Mouse (Mus musculus) limb, embryonic 10.5 days (tissue): ENCODE measurements around the gene Mif. TPM values are rescaled to one million over a fixed set of nuclear protein-coding genes. Genes with fewer than 3 reads are reported as not detected.

Experiments used
- DNase-seq: peaks from one replicate; pipeline ENCODE4 v3.0.0-alpha.2; 2017; ENCODE audit warnings: low spot score
- H3K27ac ChIP-seq: fragments of 300-500 bp; sonication (generic); 2 replicates; pipeline ENCODE4 v1.5.1; 2016; ENCODE audit warnings: mild to moderate bottlenecking
- H3K27me3 ChIP-seq: fragments of 300-500 bp; sonication (generic); 2 replicates; pipeline ENCODE4 v1.6.1; 2016; ENCODE audit warnings: low read depth, mild to moderate bottlenecking; ENCODE audit not compliant: poor library complexity, severe bottlenecking
- H3K36me3 ChIP-seq: fragments of 300-500 bp; sonication (generic); 2 replicates; pipeline ENCODE4 v1.6.1; 2016; ENCODE audit warnings: mild to moderate bottlenecking, moderate library complexity
- H3K4me1 ChIP-seq: fragments of 300-500 bp; sonication (generic); 2 replicates; pipeline ENCODE4 v1.6.1; 2016
- H3K4me3 ChIP-seq: fragments of 300-500 bp; sonication (generic); 2 replicates; pipeline ENCODE4 v1.5.1; 2016; ENCODE audit warnings: mild to moderate bottlenecking, moderate library complexity
- H3K9me3 ChIP-seq: fragments of 300-500 bp; sonication (generic); replicated peaks from 2 replicates; pipeline ENCODE4 v1.6.1; 2016; ENCODE audit warnings: mild to moderate bottlenecking
- WGBS: fragments of 180-500 bp; shearing (Covaris S2); methylation state at CpG from one replicate; pipeline ENCODE4 v1.1.7; 2016; 5-methylcytosine and 5-hydroxymethylcytosine counted together
- polyA plus RNA-seq: library from polyadenylated mRNA; unstranded; fragments of >200 nt; fragmentation: Nextera tagmentation; extraction: Ambion mirVana; gene quantifications from 2 replicates; pipeline ENCODE4 v1.2.1, GENCODE M21; 2016

The Mif gene
- polyA plus RNA-seq, 1 experiment from 2014 or later = 3,225 TPM

DNA sequence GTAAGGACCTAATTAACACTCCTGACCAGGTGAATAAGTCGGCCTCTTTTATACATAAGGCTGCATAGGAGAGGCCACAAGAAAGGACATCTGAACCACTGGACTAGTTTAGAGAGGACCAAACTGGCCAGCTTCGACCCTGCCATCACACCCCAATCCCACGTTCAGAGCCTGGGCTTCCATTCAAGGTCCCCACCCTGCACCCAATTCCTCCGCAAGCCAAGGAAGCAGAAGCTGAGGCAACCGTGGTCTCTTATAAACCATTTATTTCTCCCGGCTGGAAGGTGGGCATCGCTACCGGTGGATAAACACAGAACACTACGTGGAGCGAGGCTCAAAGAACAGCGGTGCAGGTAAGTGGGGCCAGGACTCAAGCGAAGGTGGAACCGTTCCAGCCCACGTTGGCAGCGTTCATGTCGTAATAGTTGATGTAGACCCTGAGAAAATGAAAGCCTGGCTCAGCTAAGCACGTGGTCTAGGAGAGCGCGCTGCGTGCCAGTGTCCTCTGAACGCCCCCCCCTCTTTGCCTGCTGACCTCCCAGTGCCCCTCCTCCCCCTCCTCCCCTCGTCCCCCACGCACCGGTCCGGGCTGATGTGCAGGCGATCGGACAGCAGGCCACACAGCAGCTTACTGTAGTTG is 813 bp downstream of the Mif start:
- Histone ChIP-seq H3K9me3 (no peaks in the 10 kb centered on the region), H3K27ac (peak overlapping the region; percentile 99), H3K4me1 (peaks cover 25% of the 10 kb centered on the region), H3K4me3 (peak overlapping the region; percentile 87), H3K36me3 (peaks cover 32% of the 10 kb centered on the region), H3K27me3 (no peaks in the 10 kb centered on the region)
- peak; percentile 83 for DNase-seq
- 1% methylated on average over 27 of the region's 27 CpGs for WGBS

DNA sequence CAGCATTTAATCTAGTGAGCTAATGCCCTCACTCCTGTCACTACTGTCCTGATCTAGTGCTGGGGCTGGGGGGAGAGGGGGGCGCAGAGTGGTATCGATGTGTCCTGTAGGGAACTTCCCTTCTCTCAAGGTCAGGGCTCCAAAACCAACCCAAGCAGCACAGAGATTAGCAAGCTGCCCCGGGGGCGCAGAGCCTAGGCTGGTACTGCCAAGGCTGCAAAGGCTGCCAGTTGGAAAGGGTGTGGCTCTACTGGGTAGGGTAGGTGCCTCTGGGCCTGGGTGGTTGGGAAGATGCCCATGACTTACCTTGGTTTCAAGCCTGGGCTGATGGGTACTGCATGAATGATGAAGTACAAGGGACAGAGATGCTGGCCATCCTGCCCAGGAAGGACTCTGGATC is 2.4 kb downstream of the Mif start:
- 95% methylated on average over 4 of the region's 4 CpGs for WGBS
- 0 out of 2 replicates have a peak overlapping the region, but pooled peaks have one; percentile 87 for H3K4me3 ChIP-seq
- no peaks in the 10 kb centered on the region for H3K27me3 ChIP-seq
- H3K9me3 ChIP-seq = no peaks in the 10 kb centered on the region
- peaks cover 32% of the 10 kb centered on the region for H3K36me3 ChIP-seq
- H3K27ac ChIP-seq = no peak overlapping the region
- no peak for DNase-seq
- peaks cover 25% of the 10 kb centered on the region for H3K4me1 ChIP-seq

GRCm38 (mm10) chr10:75856976-75857375 is 3.1 kb downstream of the Mif start:
- no peak for DNase-seq
- Histone ChIP-seq H3K9me3 (no peaks in the 10 kb centered on the region), H3K27me3 (no peaks in the 10 kb centered on the region), H3K36me3 (peaks cover 32% of the 10 kb centered on the region), H3K4me1 (peaks cover 26% of the 10 kb centered on the region), H3K27ac (no peak overlapping the region), H3K4me3 (no peak overlapping the region)
- 80% methylated on average over 3 of the region's 3 CpGs for WGBS

- no peak for DNase-seq
- H3K36me3 ChIP-seq = peaks cover 32% of the 10 kb centered on the region
- no peak overlapping the region for H3K4me3 ChIP-seq
- H3K4me1 ChIP-seq = peaks cover 32% of the 10 kb centered on the region
- H3K27me3 ChIP-seq = no peaks in the 10 kb centered on the region
- no peaks in the 10 kb centered on the region for H3K9me3 ChIP-seq
- WGBS = 81% methylated on average over 11 of the region's 11 CpGs
- H3K27ac ChIP-seq = no peak overlapping the region
These were observed 3.7 kb downstream of the Mif start for GRCm38 (mm10) chr10:75856155-75856907.

GRCm38 (mm10) chr10:75855416-75855981 is 4.5 kb downstream of the Mif start:
- Histone ChIP-seq H3K27ac (no peak overlapping the region), H3K4me1 (peaks cover 31% of the 10 kb centered on the region), H3K36me3 (peaks cover 32% of the 10 kb centered on the region), H3K4me3 (no peak overlapping the region), H3K27me3 (0 out of 2 replicates have a peak, but pooled peaks cover 5% of the 10 kb centered on the region), H3K9me3 (no peaks in the 10 kb centered on the region)
- 89% methylated on average over 15 of the region's 15 CpGs for WGBS
- no peak for DNase-seq

DNA sequence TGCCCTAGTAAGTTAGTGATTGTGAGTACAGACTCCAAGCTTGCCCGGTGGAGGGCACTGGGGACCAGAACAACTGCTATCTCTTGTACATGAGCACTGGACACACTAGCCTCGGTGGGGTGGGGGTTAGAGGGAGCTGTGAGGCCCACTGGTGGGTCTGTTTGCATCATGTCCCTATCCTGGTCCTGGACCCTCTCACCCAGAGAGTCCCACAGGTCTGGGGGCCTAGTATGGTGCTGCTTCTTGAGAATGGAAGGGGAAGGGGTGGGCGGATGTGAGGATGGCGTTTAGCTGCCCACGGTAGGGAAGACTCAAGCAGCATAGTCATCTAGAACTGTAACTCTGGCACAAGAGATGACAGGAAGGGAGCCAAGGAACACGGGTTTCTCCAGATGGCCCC is 5.2 kb downstream of the Mif start:
- Histone ChIP-seq H3K4me3 (no peak overlapping the region), H3K36me3 (peaks cover 32% of the 10 kb centered on the region), H3K27ac (no peak overlapping the region), H3K9me3 (no peaks in the 10 kb centered on the region), H3K4me1 (peaks cover 27% of the 10 kb centered on the region), H3K27me3 (0 out of 2 replicates have a peak, but pooled peaks cover 5% of the 10 kb centered on the region)
- DNase-seq = no peak
- 91% methylated on average over 6 of the region's 6 CpGs for WGBS

DNA sequence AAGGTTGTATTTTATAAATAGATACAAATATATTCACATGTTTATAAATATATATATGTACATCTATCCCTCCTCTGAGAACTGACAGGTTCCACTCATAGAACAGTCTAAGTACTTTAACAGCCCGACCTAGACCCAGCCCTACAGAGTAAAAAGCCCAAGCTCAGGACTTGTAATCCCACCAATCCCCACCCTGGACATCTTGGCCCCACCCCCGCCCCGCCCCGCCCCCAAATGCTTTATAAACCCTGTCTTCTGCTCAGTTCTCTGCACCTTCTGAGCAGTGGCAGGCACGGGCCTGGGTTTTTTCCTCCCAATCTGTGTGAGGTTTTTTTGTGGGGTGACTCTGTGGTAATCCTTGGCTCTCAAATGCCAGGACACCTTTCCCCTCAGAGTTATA is 5.9 kb downstream of the Mif start:
- H3K27me3 ChIP-seq = 0 out of 2 replicates have a peak, but pooled peaks cover 5% of the 10 kb centered on the region
- DNase-seq = no peak
- H3K4me1 ChIP-seq = peaks cover 26% of the 10 kb centered on the region
- H3K9me3 ChIP-seq = no peaks in the 10 kb centered on the region
- WGBS = 57% methylated on average over 5 of the region's 5 CpGs
- H3K4me3 ChIP-seq = no peak overlapping the region
- H3K27ac ChIP-seq = no peak overlapping the region
- peaks cover 32% of the 10 kb centered on the region for H3K36me3 ChIP-seq

- H3K4me3 ChIP-seq = no peak overlapping the region
- DNase-seq = peak; percentile 84
- 41% methylated on average over 10 of the region's 10 CpGs for WGBS
- peaks cover 19% of the 10 kb centered on the region for H3K4me1 ChIP-seq
- peaks cover 27% of the 10 kb centered on the region for H3K36me3 ChIP-seq
- no peak overlapping the region for H3K27ac ChIP-seq
- H3K27me3 ChIP-seq = 0 out of 2 replicates have a peak, but pooled peaks cover 5% of the 10 kb centered on the region
- H3K9me3 ChIP-seq = no peaks in the 10 kb centered on the region
These were observed 6.6 kb downstream of the Mif start for GRCm38 (mm10) chr10:75853452-75853851.

DNA sequence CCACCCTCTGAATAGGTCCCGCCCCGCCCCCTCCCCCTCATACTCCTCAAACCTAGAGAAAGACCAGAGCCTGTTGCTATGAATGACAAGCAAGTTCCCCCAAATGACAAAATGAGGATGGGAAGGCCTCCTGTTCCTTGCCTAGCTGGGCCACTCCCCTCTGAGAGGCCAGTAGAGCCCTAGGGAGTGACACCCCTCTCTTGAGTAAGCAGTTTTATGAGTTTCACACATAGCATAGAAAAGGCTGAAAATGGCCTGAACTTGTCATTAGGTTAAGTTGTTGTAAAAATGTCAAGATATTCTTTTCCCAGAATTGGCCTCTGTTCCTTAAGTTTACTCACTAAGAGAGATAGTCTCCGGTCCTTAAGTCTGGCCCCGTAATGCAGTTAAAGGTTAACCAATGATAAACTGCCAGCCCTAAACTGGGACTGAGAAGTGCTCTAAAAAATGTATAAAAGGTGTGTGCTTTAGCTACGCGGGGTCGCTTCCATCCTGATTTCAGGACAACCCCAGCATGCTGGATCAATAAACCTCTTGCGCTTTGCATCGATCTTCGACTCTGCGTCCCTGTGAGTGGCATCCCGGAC is 7.4 kb downstream of the Mif start:
- DNase-seq = no peak
- Histone ChIP-seq H3K4me1 (peaks cover 13% of the 10 kb centered on the region), H3K27me3 (0 out of 2 replicates have a peak, but pooled peaks cover 5% of the 10 kb centered on the region), H3K36me3 (peaks cover 19% of the 10 kb centered on the region), H3K4me3 (no peak overlapping the region), H3K9me3 (no peaks in the 10 kb centered on the region), H3K27ac (no peak overlapping the region)
- 96% methylated on average over 12 of the region's 12 CpGs for WGBS

DNA sequence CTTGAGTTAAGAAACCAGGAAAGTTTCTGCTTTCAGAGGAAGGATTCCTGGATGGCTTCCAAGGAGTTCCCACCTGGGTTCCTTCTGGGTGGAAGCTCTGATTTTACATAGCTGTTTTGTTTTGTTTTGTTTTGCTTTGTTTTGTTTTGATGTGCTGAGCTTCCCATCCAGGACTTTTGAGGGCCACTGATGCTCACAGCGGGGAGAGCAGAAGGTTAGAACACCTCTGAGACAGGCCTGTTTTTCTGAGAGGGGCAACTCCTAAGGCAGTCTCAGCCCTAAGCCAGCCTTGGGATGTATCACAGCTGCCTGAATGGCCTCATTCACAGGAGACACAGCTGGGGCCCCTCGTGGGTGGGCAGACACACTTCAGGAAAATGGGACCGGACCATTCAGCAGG is 8.4 kb downstream of the Mif start:
- DNase-seq = no peak
- peaks cover 10% of the 10 kb centered on the region for H3K36me3 ChIP-seq
- H3K4me1 ChIP-seq = peaks cover 11% of the 10 kb centered on the region
- no peak overlapping the region for H3K27ac ChIP-seq
- H3K4me3 ChIP-seq = no peak overlapping the region
- H3K27me3 ChIP-seq = 0 out of 2 replicates have a peak, but pooled peaks cover 5% of the 10 kb centered on the region
- no peaks in the 10 kb centered on the region for H3K9me3 ChIP-seq
- 42% methylated on average over 3 of the region's 3 CpGs for WGBS

DNA sequence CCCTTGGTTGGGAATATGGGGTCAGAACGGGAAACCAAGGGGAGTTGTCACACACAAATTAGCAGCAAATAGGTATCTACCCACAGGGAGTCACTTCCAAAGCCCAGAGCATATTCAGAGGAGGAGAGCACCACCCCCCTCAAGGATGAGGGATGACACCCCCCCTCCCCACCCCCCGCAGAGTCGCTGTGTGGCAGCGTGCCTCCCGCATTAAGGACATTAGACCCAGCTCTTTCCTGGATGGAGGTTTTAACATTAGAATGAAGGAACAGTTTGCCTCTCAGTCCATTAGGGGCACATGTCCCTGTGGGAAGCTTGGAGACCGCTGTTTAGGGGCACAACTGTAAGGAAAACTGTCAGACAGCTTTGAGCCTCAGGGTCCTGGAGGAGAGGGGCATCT is 9.0 kb downstream of the Mif start:
- Histone ChIP-seq H3K4me3 (no peak overlapping the region), H3K27ac (no peak overlapping the region), H3K27me3 (0 out of 2 replicates have a peak, but pooled peaks cover 5% of the 10 kb centered on the region), H3K36me3 (peaks cover 4% of the 10 kb centered on the region), H3K4me1 (peaks cover 16% of the 10 kb centered on the region), H3K9me3 (no peaks in the 10 kb centered on the region)
- no peak for DNase-seq
- 7% methylated on average over 6 of the region's 6 CpGs for WGBS

DNA sequence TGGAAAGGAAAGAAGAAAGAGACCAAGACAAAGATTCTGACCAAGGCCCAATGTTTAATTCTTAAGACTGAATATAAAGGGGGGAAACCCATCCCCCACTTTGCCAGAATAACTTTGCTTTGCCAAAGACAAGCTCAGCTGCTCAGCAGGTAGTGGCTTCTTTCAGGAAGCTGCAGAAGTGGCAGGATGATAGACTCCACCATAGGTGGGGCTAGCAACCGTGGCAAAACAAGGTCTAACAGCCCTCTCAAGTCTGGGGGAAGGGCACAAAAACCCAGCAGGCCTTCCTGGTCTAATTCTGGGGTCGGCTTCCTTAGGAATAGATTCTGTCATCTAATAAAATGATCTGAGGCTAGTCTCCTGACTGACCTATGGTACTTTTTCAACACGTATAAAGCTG is 11.7 kb downstream of the Mif start:
- Histone ChIP-seq H3K9me3 (no peaks in the 10 kb centered on the region), H3K4me1 (peaks cover 16% of the 10 kb centered on the region), H3K27ac (no peak overlapping the region), H3K36me3 (no peaks in the 10 kb centered on the region), H3K4me3 (no peak overlapping the region), H3K27me3 (0 out of 2 replicates have a peak, but pooled peaks cover 5% of the 10 kb centered on the region)
- DNase-seq = no peak
- 26% methylated on average over 3 of the region's 3 CpGs for WGBS
